Mouse (Mus musculus) heart, postnatal 14 days (tissue): ENCODE data around the gene Ttll11. TPM values are rescaled to one million over a fixed set of nuclear protein-coding genes. Genes with fewer than 3 reads are reported as not detected.

Source experiments
- DNase-seq, 2 experiments: peaks; one replicate each; pipeline ENCODE4 v3.0.0; 2021 to 2022
- intact Hi-C: fragments of 180-260 bp; cut with DNase I; formaldehyde crosslinking; loops from one replicate; pipeline ENCODE4 v1.15.1; 2025
- total RNA-seq, 2 experiments: library from RNA; stranded (reverse); gene quantifications; 2 replicates each; pipeline ENCODE4 v1.2.3; 2021

Ttll11 gene
- total RNA-seq, 2 experiments from 2014 or later, result 1.3 to 1.9 TPM

DNA sequence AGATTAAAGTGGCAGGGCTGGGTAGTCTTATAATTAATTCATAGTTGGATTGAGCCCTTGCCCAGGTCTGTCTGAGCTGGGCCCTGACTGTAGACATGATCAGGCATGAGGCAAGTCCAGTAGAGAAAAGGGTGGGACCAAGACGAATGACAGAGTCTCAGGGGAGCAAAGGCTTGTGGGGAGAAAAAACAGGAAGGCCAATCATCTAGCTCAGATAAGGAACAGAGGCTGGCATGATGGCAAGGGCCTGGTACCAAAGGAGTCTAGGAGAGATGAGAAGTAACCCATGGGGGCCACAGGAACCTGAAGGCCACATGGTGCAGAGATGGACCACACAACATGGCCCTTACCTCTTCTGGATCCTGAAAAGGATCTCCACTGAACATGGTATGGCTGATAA lies 263.5 kb downstream of the Ttll11 start:
- DNase-seq, result no peak
- intact Hi-C loops, result no loop called here

- intact Hi-C loops, result no loop called here
- DNase-seq, result no peak
These were observed 264.2 kb downstream of the Ttll11 start for GRCm38 (mm10) chr2:35715485-35715884.

GRCm38 (mm10) chr2:35714742-35715167 lies 265.0 kb downstream of the Ttll11 start:
- intact Hi-C loops, result loop anchor here (5.0 kb wide), 1 partner anchor 52 kb away; no protein-coding TSS in a partner anchor
- no peak for DNase-seq

GRCm38 (mm10) chr2:35713460-35713859 lies 266.3 kb downstream of the Ttll11 start:
- DNase-seq, result no peak
- intact Hi-C loops, result loop anchor here (5.0 kb wide), 1 partner anchor 51 kb away; no protein-coding TSS in a partner anchor

DNA sequence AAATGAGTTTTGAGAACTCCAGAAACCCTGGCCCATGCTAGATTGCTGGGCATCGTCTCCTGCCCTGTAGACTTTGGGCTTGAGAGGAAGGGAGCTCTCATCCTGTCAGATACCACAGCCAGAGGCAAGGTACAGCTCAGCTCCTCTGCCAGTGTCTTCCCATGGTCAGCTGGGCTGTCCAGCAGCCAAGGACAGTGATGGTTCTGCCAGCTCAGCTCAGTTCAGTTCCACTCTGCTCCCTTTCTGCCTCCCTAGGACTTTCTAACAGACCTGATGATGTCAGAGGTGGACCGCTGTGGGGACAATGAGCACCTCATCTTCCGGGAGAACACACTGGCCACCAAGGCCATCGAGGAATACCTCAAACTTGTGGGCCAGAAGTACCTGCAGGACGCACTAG lies 267.1 kb downstream of the Ttll11 start:
- intact Hi-C loops, result loop anchor here (5.0 kb wide), 1 partner anchor 50 kb away; no protein-coding TSS in a partner anchor
- DNase-seq, result no peak

- no peak for DNase-seq
- intact Hi-C loops, result no loop called here
These were observed 276.5 kb downstream of the Ttll11 start for GRCm38 (mm10) chr2:35703241-35703640.

- no peak for DNase-seq
- intact Hi-C loops, result no loop called here
These were observed 277.1 kb downstream of the Ttll11 start for GRCm38 (mm10) chr2:35702608-35703007.

DNA sequence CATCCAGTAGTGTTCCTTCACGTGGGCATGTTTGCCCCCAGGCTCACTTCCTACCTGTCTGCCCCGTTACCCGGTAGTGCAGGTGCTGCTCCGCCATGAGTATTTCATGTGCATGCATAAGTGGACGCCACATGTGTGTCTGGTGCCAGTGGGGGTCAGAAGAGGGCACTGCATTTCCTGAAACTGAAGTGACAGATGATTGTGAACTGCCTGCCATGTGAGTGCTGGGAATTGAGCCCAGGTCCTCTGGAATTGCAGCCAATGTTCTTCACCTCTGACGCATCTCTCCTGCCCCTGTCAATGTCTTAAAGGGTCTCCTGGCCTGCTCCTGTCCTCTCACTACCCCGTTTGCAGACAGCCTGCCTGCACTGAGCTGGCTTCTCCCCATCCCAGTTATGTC lies 277.7 kb downstream of the Ttll11 start:
- intact Hi-C loops, result no loop called here
- DNase-seq, result no peak

Other genes with a start within 250 kb of the Ttll11 start
- 100 to 1,000 TPM; 603 TPM for gene Ndufa8, start 69.5 kb upstream of the Ttll11 start, total RNA-seq
- not detected for gene Morn5, start 69.5 kb upstream of the Ttll11 start, total RNA-seq
- 10 to 100 TPM in 1 of 2 experiments, 1 to 10 TPM in 1; 8.9 to 10.6 TPM for gene Lhx6, start 125.5 kb upstream of the Ttll11 start, total RNA-seq
- gene Mrrf, start 156.5 kb upstream of the Ttll11 start, total RNA-seq, result 10 to 100 TPM; 36.2 to 45.2 TPM
- 10 to 100 TPM; 33.6 to 37.8 TPM for gene Rbm18, start 156.9 kb upstream of the Ttll11 start, total RNA-seq